Mouse (Mus musculus) erythroblast, adult 5-6 weeks (primary cell): ENCODE results near the gene Otulin. TPM values are rescaled to one million over a fixed set of nuclear protein-coding genes. Genes with fewer than 3 reads are reported as not detected.

Experiments
- ATAC-seq: replicated peaks from 2 replicates; pipeline ENCODE4 v1.8.0; 2016; ENCODE audit warnings: moderate number of reproducible peaks, mild to moderate bottlenecking, moderate TSS enrichment, inconsistent platforms; ENCODE audit not compliant: poor library complexity, low FRiP score, severe bottlenecking
- total RNA-seq, 2 experiments: library from RNA; stranded (forward) in 1 of 2; stranded (reverse) in 1 of 2; fragments of 150-400 nt in 1 of 2; fragments of 200-764, 138-1000 nt in 1 of 2; gene quantifications; 2 replicates each; pipeline versions ENCODE4 v1.2.3 to v1.2.4; 2015 to 2017; ENCODE audit warnings: low replicate concordance in 2 of 2

Otulin gene
- total RNA-seq (2015; ENCODE audit: low replicate concordance) (18.4 and 52.8 TPM in 2 replicates), total RNA-seq (2017; ENCODE audit: low replicate concordance) (11.2 and 11.8 TPM in 2 replicates)

DNA sequence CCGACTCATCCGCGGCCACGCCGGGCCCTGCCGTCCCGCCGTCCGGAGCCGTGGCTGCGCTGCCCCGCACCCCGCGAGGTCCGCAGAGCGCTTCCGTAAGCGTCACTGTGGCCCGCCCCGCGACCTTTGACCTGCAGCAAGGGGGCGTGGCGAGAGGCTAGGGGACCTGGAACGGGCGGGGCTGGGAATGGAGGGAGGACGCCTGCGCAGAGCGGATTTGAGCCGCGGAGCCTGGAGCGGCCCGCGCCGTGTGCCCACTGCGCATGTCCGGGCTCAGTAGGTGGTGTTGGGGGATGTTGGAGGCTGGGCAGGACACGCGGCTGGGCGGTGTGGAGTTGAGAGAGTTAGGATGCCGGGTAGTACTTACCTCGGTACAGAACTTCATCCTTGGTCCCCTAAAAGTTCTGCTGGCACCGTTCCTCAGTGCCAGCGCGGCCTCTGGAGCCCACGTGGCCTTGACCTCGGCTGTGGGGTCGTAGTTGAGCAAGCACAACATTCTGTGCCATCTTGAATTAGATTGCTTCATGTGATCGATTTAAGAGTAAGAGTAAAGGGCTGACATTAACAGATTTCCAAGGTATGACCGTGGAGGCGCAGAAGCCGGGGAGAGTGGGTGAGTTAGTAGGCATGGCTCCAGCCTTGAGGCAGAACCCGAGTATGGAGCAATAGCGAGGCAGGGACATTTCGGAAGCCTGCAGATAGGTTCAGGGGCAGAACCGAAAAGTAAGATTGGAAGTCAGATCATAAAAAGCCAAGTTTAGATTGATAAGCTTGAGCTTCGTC is at the start of gene Otulin:
Otulin (minus strand) TSS at position 93 of the 783 bp plus-strand sequence.
- ATAC-seq, result peak; percentile 97

DNA sequence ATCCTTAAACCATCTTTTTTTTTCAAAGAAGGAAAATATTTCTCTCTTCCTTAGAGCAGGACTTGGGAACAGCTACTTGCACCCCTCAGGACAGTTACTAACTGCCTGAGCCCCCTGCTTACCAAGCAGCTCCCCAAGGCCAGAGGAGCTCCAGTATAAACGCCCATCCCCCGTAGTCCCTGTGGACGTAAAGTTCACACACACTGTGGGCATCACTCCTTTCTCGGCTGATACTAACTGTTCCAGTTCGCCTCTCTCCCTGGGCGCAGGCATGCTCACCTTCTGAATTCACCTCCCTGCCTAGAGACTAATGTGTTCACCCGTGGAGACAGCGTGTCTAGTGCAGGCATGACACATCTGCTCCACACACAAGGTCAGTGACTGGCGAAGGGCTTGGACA is 48.0 kb upstream of the Otulin start:
- ATAC-seq, result no peak

GRCm38 (mm10) chr15:27677801-27678200 is 47.3 kb upstream of the Otulin start:
- no peak for ATAC-seq

DNA sequence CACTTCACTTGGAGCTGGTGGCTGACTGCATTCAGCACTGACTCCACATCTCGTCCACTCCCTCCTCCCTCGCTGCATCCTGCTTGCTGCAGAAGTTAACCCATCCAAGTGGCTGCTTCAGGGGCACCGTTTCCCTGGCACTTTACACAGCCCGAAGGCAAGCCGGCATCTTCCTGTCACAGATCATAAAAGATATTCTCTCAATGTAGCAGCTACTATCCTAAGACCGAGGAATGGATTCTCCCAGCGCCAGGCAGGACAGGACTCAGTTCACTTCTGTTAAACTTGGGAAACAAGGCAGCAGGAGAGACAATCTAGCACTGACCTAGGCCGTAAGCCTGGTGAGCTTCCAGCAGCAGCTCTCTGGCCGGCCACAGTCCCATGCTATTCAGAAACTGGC is 45.7 kb upstream of the Otulin start:
- ATAC-seq, result no peak

- no peak for ATAC-seq
Measured at GRCm38 (mm10) chr15:27675122-27675521, 44.6 kb upstream of the Otulin start.

GRCm38 (mm10) chr15:27674041-27674440 is 43.5 kb upstream of the Otulin start:
- ATAC-seq, result no peak

DNA sequence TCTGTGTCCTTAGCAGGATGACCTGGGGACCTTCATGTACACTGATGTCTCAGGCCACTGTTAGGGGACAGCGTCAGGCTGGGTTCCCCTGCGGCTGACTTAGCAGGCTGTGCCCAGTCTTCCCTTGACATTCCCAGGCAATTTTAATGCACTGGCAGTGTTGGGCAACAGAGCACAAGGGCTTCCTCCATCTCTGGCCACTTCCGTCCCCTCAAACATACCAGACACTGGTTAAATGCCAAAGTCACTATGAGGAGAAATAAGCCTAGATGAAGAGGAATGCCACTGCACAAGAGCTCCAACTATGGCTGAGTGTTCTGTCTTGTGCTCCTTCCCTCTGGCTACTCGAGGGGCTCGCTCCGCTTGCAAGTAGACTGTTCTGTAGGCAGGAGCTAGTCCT is 42.7 kb upstream of the Otulin start:
- no peak for ATAC-seq

DNA sequence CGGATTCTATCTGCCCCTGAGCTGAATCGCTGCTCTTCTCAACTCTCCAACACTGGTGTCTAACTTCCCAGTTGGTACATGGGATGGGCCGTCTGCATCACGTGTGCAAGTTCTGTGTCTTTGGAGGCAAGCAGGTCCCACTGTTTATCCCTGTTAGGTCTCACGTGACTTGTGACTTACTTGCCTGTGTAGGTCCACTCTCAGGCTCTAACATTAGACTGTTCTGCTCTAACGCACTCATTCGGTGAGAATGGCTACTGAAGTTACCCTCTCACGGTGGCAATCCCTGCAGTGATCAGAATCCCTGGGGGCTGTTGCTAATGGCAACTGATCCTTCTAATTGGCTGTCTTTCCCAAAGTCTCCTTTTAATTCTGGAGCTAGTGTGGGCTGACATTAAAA is 41.8 kb upstream of the Otulin start:
- no peak for ATAC-seq

DNA sequence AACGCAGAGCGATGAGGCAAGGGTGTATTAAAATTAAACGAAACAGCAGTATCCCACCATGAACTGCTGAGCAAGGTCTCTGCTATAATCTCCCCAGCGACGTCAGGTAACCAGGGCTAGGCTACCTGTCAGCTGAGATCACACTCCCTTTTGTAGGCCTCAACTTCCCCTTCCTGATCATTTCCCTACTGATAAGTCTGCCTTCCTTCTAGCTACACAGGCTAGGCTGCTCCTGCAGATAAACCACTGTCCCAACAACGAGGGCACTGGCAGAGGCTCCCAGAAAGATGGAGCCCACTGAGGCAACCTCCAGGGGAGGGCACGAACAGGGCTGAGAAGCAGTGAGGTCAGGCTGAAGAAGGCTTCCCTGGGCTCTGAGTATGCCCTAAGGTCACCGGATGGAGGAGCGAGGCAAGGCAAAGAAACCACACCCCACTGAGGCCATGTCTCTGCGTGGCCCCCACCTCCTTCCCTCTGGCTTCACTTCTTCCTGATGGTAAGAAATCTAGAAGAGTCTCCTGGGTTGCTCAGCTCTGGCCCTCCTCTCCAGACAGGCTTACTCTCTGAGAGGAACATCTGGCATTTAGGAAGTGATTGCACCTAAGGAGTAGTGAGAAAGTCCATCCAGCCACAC is 41.2 kb upstream of the Otulin start:
- ATAC-seq, result no peak

GRCm38 (mm10) chr15:27670708-27671107 is 40.2 kb upstream of the Otulin start:
- ATAC-seq, result no peak

- ATAC-seq, result no peak
Measured at GRCm38 (mm10) chr15:27669931-27670411, 39.5 kb upstream of the Otulin start.

GRCm38 (mm10) chr15:27669276-27669675 is 38.8 kb upstream of the Otulin start:
- no peak for ATAC-seq

DNA sequence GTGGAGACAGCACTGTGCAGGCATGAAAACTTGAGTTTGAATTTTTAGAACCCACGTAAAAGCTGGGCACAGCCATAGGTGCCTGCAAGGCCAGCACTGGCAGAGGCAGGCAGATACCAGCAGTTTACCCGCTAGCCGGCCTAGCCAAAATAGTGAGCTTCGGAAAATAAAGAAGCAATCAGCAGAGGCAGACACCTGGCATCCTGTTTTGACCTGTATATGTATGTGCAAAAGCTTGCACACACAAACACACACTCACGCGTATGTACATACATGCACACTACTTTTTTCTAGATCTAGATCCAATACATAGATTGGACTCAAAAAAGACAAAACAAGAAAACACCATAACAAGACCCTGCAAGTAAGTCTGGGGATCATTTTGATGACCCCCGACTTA is 38.1 kb upstream of the Otulin start:
- no peak for ATAC-seq

- no peak for ATAC-seq
Measured at GRCm38 (mm10) chr15:27668001-27668461, 37.5 kb upstream of the Otulin start.

- ATAC-seq, result no peak
Measured at GRCm38 (mm10) chr15:27666911-27667539, 36.5 kb upstream of the Otulin start.

GRCm38 (mm10) chr15:27665392-27665911 is 35.0 kb upstream of the Otulin start:
- ATAC-seq, result no peak

GRCm38 (mm10) chr15:27664126-27664525 is 33.6 kb upstream of the Otulin start:
- no peak for ATAC-seq

- ATAC-seq, result no peak
Measured at GRCm38 (mm10) chr15:27662699-27663098, 32.2 kb upstream of the Otulin start.

DNA sequence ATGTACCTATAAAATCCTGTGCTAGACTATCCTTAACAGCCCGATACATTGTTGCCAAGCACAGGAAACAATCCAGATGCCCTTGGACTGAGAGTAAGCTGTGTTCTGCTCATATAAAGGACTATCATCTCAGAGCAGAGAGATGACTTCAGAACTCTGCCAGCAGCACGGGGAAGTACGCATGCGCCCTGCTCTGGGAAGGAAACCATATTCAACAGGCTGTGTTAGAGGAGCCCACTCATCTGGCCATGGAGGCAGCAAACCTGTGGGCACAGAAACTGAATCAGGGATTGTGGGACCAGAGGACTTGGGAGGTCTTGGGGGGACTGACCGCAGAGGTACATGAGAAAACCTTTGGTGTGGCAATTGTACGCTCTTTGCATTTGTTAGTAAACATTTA is 31.2 kb upstream of the Otulin start:
- ATAC-seq, result no peak

DNA sequence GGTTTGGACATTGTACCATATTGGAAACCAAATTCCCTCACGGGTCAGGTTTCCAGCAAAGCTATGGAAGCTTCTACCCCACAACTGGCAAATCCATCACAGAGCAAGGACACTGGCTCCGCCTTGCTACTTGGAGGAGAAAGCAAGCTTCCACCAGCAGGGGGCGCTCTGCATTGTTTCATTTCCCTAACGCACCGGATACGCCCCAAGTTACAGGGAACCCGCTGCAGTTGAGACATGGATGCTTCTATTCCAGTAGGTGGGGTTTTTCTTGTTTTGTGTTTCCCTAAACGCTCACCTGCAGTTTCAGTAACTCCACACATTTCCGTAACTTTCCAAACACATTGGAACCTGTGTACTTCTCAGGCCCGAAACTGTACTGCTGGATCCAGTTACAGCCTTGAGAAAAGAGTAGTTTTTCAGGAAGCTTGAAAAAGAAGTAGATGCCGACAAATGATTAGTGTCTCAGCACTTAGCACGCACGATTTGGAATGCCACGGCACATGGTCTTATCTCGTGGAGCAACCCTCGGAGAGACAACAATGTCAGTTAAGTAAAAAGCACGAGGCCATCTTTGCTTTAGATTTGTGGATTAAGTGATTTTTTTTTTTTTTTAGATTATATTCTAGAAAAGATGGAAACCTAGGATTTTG is 29.2 kb upstream of the Otulin start:
- ATAC-seq, result peak; percentile 80
